Mouse (Mus musculus): Measurements from ENCODE around the gene Dnmt3l. TPM values are rescaled to one million over a fixed set of nuclear protein-coding genes. Genes with fewer than 3 reads are reported as not detected.
"Not testable (repeated sequence)": the region's sequence is repeated elsewhere in the genome, so short reads cannot be mapped to it uniquely, and the experiment has no call there.

Dnmt3l gene
- polyA plus RNA-seq, 1 experiment from 2014 or later: 0.36 TPM

GRCm38 (mm10) chr10:78012661-78013495 lies 28.9 kb upstream of the Dnmt3l start:
- TF ChIP-seq CTCF (IDR thresholded peaks at IDR 0.05) (no peak), EP300 (IDR thresholded peaks at IDR 0.05) (no peak)
- DNase-seq (ENCODE audit: low spot score): no peak
- no peaks in the 10 kb centered on the region for H3K36me3 ChIP-seq (ENCODE audit: insufficient read depth, low read length)
- H3K27ac ChIP-seq (ENCODE audit: low read length): no peak overlapping the region
- H3K4me2 ChIP-seq (replicated peaks; ENCODE audit: low read depth, low read length): no peak overlapping the region
- H3K27me3 ChIP-seq (replicated peaks; ENCODE audit: insufficient read depth, low read length): no peaks in the 10 kb centered on the region
- no peak for ATAC-seq
- peaks cover 11% of the 10 kb centered on the region; the same call in 1 of the 2 replicates for H3K4me1 ChIP-seq (ENCODE audit: insufficient read depth, low read depth, low read length)
- WGBS: 92% methylated on average over 18 of the region's 18 CpGs
- no peak overlapping the region for H3K4me3 ChIP-seq (ENCODE audit: low read depth, low read length)
- H3K9ac ChIP-seq (replicated peaks; ENCODE audit: low read depth): no peak overlapping the region
- H3K9me3 ChIP-seq (ENCODE audit: low read length): no peaks in the 10 kb centered on the region

- Histone ChIP-seq H3K27me3 (replicated peaks; ENCODE audit: insufficient read depth, low read length) (no peaks in the 10 kb centered on the region), H3K9me3 (ENCODE audit: low read length) (no peaks in the 10 kb centered on the region), H3K9ac (replicated peaks; ENCODE audit: low read depth) (no peak overlapping the region), H3K36me3 (ENCODE audit: insufficient read depth, low read length) (no peaks in the 10 kb centered on the region), H3K27ac (ENCODE audit: low read length) (no peak overlapping the region), H3K4me2 (replicated peaks; ENCODE audit: low read depth, low read length) (no peak overlapping the region), H3K4me3 (ENCODE audit: low read depth, low read length) (no peak overlapping the region), H3K4me1 (ENCODE audit: insufficient read depth, low read depth, low read length) (no peaks in the 10 kb centered on the region)
- ATAC-seq (peak; percentile 37; the same call in 1 of the 2 replicates), DNase-seq (ENCODE audit: low spot score) (peak; percentile 70)
- TF ChIP-seq CTCF (IDR thresholded peaks at IDR 0.05): no peak
- no peak for TF ChIP-seq EP300 (IDR thresholded peaks at IDR 0.05)
- 61% methylated on average over 1 of the region's 1 CpGs for WGBS
Measured at GRCm38 (mm10) chr10:78015489-78015888, 26.3 kb upstream of the Dnmt3l start.

- no peak overlapping the region for H3K27ac ChIP-seq (ENCODE audit: low read length)
- H3K4me2 ChIP-seq (replicated peaks; ENCODE audit: low read depth, low read length): no peak overlapping the region
- H3K4me3 ChIP-seq (ENCODE audit: low read depth, low read length): no peak overlapping the region
- no peaks in the 10 kb centered on the region for H3K27me3 ChIP-seq (replicated peaks; ENCODE audit: insufficient read depth, low read length)
- WGBS: 55% methylated on average over 5 of the region's 5 CpGs
- TF ChIP-seq CTCF (IDR thresholded peaks at IDR 0.05): no peak
- no peak for TF ChIP-seq EP300 (IDR thresholded peaks at IDR 0.05)
- ATAC-seq (no peak), DNase-seq (ENCODE audit: low spot score) (no peak)
- no peaks in the 10 kb centered on the region for H3K4me1 ChIP-seq (ENCODE audit: insufficient read depth, low read depth, low read length)
- no peaks in the 10 kb centered on the region for H3K36me3 ChIP-seq (ENCODE audit: insufficient read depth, low read length)
- H3K9ac ChIP-seq (replicated peaks; ENCODE audit: low read depth): no peak overlapping the region
- no peaks in the 10 kb centered on the region for H3K9me3 ChIP-seq (ENCODE audit: low read length)
Measured at GRCm38 (mm10) chr10:78016366-78016765, 25.4 kb upstream of the Dnmt3l start.

- ATAC-seq (peak; percentile 80), DNase-seq (ENCODE audit: low spot score) (peak; percentile 83)
- TF ChIP-seq CTCF (IDR thresholded peaks at IDR 0.05): peak; percentile 96
- no peak for TF ChIP-seq EP300 (IDR thresholded peaks at IDR 0.05)
- H3K4me1 ChIP-seq (ENCODE audit: insufficient read depth, low read depth, low read length): no peaks in the 10 kb centered on the region
- no peaks in the 10 kb centered on the region for H3K36me3 ChIP-seq (ENCODE audit: insufficient read depth, low read length)
- no peaks in the 10 kb centered on the region for H3K27me3 ChIP-seq (replicated peaks; ENCODE audit: insufficient read depth, low read length)
- no peak overlapping the region for H3K27ac ChIP-seq (ENCODE audit: low read length)
- 12% methylated on average over 19 of the region's 19 CpGs for WGBS
- H3K4me2 ChIP-seq (replicated peaks; ENCODE audit: low read depth, low read length): peak overlapping the region; percentile 47
- no peaks in the 10 kb centered on the region for H3K9me3 ChIP-seq (ENCODE audit: low read length)
- peak overlapping the region; percentile 15; the same call in 1 of the 2 replicates for H3K4me3 ChIP-seq (ENCODE audit: low read depth, low read length)
- no peak overlapping the region for H3K9ac ChIP-seq (replicated peaks; ENCODE audit: low read depth)
Measured at GRCm38 (mm10) chr10:78018797-78019203, 22.9 kb upstream of the Dnmt3l start.

GRCm38 (mm10) chr10:78019291-78019690 lies 22.5 kb upstream of the Dnmt3l start:
- 76% methylated on average over 3 of the region's 4 CpGs for WGBS
- Histone ChIP-seq H3K27ac (ENCODE audit: low read length) (no peak overlapping the region), H3K4me2 (replicated peaks; ENCODE audit: low read depth, low read length) (no peak overlapping the region), H3K4me3 (ENCODE audit: low read depth, low read length) (no peak overlapping the region), H3K4me1 (ENCODE audit: insufficient read depth, low read depth, low read length) (no peaks in the 10 kb centered on the region), H3K9ac (replicated peaks; ENCODE audit: low read depth) (no peak overlapping the region), H3K36me3 (ENCODE audit: insufficient read depth, low read length) (no peaks in the 10 kb centered on the region), H3K9me3 (ENCODE audit: low read length) (no peaks in the 10 kb centered on the region), H3K27me3 (replicated peaks; ENCODE audit: insufficient read depth, low read length) (no peaks in the 10 kb centered on the region)
- TF ChIP-seq EP300 (IDR thresholded peaks at IDR 0.05) (no peak), CTCF (IDR thresholded peaks at IDR 0.05) (no peak)
- ATAC-seq (no peak), DNase-seq (ENCODE audit: low spot score) (no peak)

GRCm38 (mm10) chr10:78019984-78020383 lies 21.8 kb upstream of the Dnmt3l start:
- H3K4me1 ChIP-seq (ENCODE audit: insufficient read depth, low read depth, low read length); H3K27ac ChIP-seq (ENCODE audit: low read length); H3K4me2 ChIP-seq (replicated peaks; ENCODE audit: low read depth, low read length); H3K27me3 ChIP-seq (replicated peaks; ENCODE audit: insufficient read depth, low read length); H3K9ac ChIP-seq (replicated peaks; ENCODE audit: low read depth); DNase-seq (ENCODE audit: low spot score); H3K4me3 ChIP-seq (ENCODE audit: low read depth, low read length); H3K9me3 ChIP-seq (ENCODE audit: low read length); H3K36me3 ChIP-seq (ENCODE audit: insufficient read depth, low read length); ATAC-seq: not testable (repeated sequence)
- 97% methylated on average over 6 of the region's 11 CpGs for WGBS
